Mouse (Mus musculus): ENCODE measurements around the gene Nek8. TPM values are rescaled to one million over a fixed set of nuclear protein-coding genes. Genes with fewer than 3 reads are reported as not detected.

Gene Nek8
- polyA plus RNA-seq, 1 experiment = not detected

DNA sequence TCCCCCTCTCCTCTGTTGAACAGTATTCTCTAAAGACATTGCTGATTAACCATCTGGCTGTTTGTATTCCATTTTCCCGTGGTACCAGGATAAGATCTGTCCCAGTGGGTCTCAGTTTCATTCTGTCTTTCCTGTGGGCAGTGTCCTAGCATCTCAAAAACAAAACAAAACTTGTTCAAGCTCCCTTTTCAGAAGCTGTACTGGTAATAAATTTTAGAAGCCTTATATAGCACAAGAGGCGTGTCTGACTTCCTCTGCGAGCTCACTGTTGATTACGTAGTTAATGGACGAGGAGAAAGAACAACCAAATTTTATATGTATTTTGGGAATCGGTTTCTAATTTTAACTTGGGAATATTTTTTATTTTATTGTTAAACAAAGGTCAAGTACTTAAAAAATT lies 50.8 kb downstream of the Nek8 start:
- H3K4me1 ChIP-seq (ENCODE audit: control insufficient read depth, insufficient read depth, low read length) = peaks cover 9% of the 10 kb centered on the region; the same call in 1 of the 2 replicates
- TF ChIP-seq CTCF (IDR thresholded peaks at IDR 0.05; ENCODE audit: insufficient read depth, low read depth, low read length) (no peak), POLR2A (IDR thresholded peaks at IDR 0.05; ENCODE audit: insufficient read depth, low read depth, low read length) (no peak)
- no peak overlapping the region for H3K4me3 ChIP-seq (ENCODE audit: insufficient read depth, low read depth, low read length)
- 47% methylated on average over 6 of the region's 6 CpGs for WGBS
- no peak overlapping the region for H3K27ac ChIP-seq (ENCODE audit: insufficient read depth, low read depth, low read length)

DNA sequence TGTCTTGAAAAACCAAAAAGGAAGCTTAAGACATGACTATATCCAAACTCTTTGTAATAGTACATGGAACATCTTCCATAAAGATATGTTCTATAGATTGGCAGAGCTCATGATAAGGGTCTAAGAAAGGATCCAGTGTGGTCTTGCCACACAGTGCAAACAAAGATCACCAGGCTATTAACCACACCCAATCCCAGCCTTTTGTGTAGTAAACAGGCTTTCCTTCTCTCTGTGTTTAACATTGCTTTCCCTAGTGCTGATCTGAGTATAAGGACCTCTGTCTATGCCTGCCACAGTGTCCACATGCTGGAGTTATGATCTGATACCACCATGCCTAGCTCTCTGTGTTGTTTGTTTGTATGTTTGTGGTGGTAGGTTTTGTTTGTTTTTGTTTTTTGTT lies 52.7 kb downstream of the Nek8 start:
- TF ChIP-seq CTCF (IDR thresholded peaks at IDR 0.05; ENCODE audit: insufficient read depth, low read depth, low read length) = no peak
- TF ChIP-seq POLR2A (IDR thresholded peaks at IDR 0.05; ENCODE audit: insufficient read depth, low read depth, low read length) = no peak
- Histone ChIP-seq H3K4me3 (ENCODE audit: insufficient read depth, low read depth, low read length) (no peak overlapping the region), H3K4me1 (ENCODE audit: control insufficient read depth, insufficient read depth, low read length) (peaks cover 8% of the 10 kb centered on the region; the same call in 1 of the 2 replicates)

DNA sequence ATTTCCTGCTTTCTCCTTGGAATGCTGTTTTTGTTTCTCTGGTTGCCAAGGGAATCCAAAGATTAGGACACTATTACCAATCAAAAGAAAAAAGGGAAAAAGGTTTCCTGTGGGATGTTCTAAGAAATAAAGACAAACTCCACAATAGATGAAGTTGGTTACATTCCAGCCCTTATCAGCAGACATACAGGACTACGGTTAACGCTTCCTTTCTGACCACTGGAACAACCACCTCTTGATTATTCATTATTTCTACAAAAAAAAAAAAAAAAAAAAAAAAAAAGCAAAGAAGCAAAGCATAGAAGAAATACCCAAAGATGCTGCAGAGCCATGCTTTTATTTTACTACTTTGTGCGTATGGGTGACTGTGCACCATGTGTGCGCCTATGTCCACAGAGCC lies 53.7 kb downstream of the Nek8 start:
- no peak overlapping the region for H3K4me3 ChIP-seq (ENCODE audit: insufficient read depth, low read depth, low read length)
- peaks cover 8% of the 10 kb centered on the region; the same call in 1 of the 2 replicates for H3K4me1 ChIP-seq (ENCODE audit: control insufficient read depth, insufficient read depth, low read length)
- TF ChIP-seq POLR2A (IDR thresholded peaks at IDR 0.05; ENCODE audit: insufficient read depth, low read depth, low read length) (no peak), CTCF (IDR thresholded peaks at IDR 0.05; ENCODE audit: insufficient read depth, low read depth, low read length) (no peak)
- 88% methylated on average over 4 of the region's 4 CpGs for WGBS
- no peak overlapping the region for H3K27ac ChIP-seq (ENCODE audit: insufficient read depth, low read depth, low read length)

More for the DNA sequence above, 52.7 kb downstream of the Nek8 start:
- no peak overlapping the region for H3K27ac ChIP-seq (ENCODE audit: insufficient read depth, low read depth, low read length)

DNA sequence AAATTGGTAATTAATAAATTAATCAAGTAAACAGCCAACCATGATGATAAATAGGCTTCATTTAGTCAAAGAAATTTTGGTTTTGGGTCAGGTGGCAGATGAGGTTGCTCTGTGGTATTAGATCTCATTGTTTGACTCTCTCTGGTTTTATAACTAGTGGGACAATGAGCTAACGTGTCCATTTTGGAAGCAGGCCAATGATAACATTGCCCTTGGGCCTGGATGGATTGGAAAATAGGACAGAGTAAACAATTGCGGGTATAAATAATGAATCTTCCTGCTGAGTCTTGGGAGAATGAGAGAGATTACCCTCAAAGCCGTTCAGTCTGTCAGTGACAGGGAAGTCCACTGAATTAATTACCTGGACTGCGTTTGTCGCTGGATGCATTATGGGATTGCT lies 55.3 kb downstream of the Nek8 start:
- 69% methylated on average over 5 of the region's 5 CpGs for WGBS
- no peak overlapping the region for H3K27ac ChIP-seq (ENCODE audit: insufficient read depth, low read depth, low read length)
- H3K4me1 ChIP-seq (ENCODE audit: control insufficient read depth, insufficient read depth, low read length) = peaks cover 5% of the 10 kb centered on the region; the same call in 1 of the 2 replicates
- H3K4me3 ChIP-seq (ENCODE audit: insufficient read depth, low read depth, low read length) = no peak overlapping the region
- no peak for TF ChIP-seq CTCF (IDR thresholded peaks at IDR 0.05; ENCODE audit: insufficient read depth, low read depth, low read length)
- TF ChIP-seq POLR2A (IDR thresholded peaks at IDR 0.05; ENCODE audit: insufficient read depth, low read depth, low read length) = no peak

DNA sequence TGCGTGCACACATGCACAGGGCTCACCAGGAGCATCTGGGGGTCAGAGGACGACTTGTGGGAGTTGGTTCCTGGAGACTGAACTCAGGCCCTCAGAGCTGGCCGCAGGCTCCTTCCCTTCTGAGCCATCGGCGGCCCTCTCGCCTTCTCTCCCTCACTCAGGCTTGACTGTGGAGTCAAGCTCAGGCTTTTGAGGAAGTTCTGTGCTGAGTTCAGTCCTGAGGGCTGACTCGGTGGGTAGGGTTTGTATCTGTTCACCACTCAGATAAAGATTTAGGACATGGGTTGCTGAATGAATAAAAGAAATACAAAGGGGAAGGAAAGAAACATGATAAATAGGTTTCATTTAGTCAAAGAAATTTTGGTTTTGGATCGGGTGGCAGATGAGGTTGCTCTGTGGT lies 56.6 kb downstream of the Nek8 start:
- no peak for TF ChIP-seq CTCF (IDR thresholded peaks at IDR 0.05; ENCODE audit: insufficient read depth, low read depth, low read length)
- Histone ChIP-seq H3K4me3 (ENCODE audit: insufficient read depth, low read depth, low read length) (no peak overlapping the region), H3K4me1 (ENCODE audit: control insufficient read depth, insufficient read depth, low read length) (peaks cover 4% of the 10 kb centered on the region; the same call in 1 of the 2 replicates), H3K27ac (ENCODE audit: insufficient read depth, low read depth, low read length) (no peak overlapping the region)
- 87% methylated on average over 8 of the region's 8 CpGs for WGBS

DNA sequence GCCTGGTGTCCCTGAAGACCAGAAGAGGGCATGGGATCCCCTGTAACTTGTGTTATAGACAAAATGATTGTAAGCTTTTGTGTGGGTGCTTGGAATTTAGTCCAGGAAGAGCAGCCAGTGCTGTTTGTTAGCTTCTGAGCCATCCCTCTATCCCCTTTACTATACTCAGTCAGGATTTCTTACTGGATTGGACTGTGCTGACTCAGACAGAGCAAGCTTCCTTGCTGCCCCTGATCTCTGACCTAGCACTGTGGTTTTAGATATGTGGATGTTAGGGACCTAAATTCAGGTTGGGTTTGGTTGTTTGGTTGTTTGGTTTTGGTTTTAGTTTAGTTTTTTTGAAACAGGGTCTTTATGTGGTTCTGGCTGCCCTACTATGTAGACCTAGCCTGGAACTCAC lies 58.0 kb downstream of the Nek8 start:
- TF ChIP-seq POLR2A (IDR thresholded peaks at IDR 0.05; ENCODE audit: insufficient read depth, low read depth, low read length) (no peak), CTCF (IDR thresholded peaks at IDR 0.05; ENCODE audit: insufficient read depth, low read depth, low read length) (no peak)
- Histone ChIP-seq H3K4me3 (ENCODE audit: insufficient read depth, low read depth, low read length) (no peak overlapping the region), H3K4me1 (ENCODE audit: control insufficient read depth, insufficient read depth, low read length) (peaks cover 5% of the 10 kb centered on the region), H3K27ac (ENCODE audit: insufficient read depth, low read depth, low read length) (no peak overlapping the region)

DNA sequence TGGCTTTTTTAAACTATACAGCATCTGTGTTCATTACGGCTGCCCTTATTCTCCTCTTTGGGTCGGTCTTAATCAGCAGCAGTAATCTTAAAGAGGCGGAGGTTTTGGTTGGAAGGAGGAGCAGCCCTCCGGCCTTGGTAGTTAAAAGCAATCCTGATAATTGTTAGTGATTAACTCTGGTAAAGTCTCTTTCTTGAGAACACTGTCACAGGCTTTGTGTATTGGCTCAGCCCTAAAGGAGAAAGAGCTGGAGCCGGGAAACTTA lies 60.4 kb downstream of the Nek8 start:
- peak overlapping the region; percentile 93; the same call in 1 of the 2 replicates for H3K27ac ChIP-seq (ENCODE audit: insufficient read depth, low read depth, low read length)

More for the DNA sequence above, 60.4 kb downstream of the Nek8 start:
- TF ChIP-seq CTCF (IDR thresholded peaks at IDR 0.05; ENCODE audit: insufficient read depth, low read depth, low read length) = no peak
- TF ChIP-seq POLR2A (IDR thresholded peaks at IDR 0.05; ENCODE audit: insufficient read depth, low read depth, low read length) = no peak
- peaks cover 10% of the 10 kb centered on the region for H3K4me1 ChIP-seq (ENCODE audit: control insufficient read depth, insufficient read depth, low read length)
- 6% methylated on average over 5 of the region's 5 CpGs for WGBS
- peak overlapping the region; percentile 97 for H3K4me3 ChIP-seq (ENCODE audit: insufficient read depth, low read depth, low read length)

Other genes starting within 250 kb of the Nek8 start
- gene Sez6, start 245.9 kb downstream of the Nek8 start, polyA plus RNA-seq (2012; ENCODE audit: insufficient read depth, insufficient read length, low replicate concordance, missing spikeins) = 109 TPM in 1 of 2 replicates, not detected in the other
- 389 TPM in 1 of 2 replicates, not detected in the other for gene Phf12, start 193.9 kb downstream of the Nek8 start, polyA plus RNA-seq (2012; ENCODE audit: insufficient read depth, insufficient read length, low replicate concordance, missing spikeins)
- not detected in 2 replicates for gene Dhrs13, start 144.4 kb downstream of the Nek8 start, polyA plus RNA-seq (2012; ENCODE audit: insufficient read depth, insufficient read length, low replicate concordance, missing spikeins)
- gene Flot2, start 138.7 kb downstream of the Nek8 start, polyA plus RNA-seq (2012; ENCODE audit: insufficient read depth, insufficient read length, low replicate concordance, missing spikeins) = not detected in 2 replicates
- not detected in 2 replicates for gene Eral1, start 96.3 kb downstream of the Nek8 start, polyA plus RNA-seq (2012; ENCODE audit: insufficient read depth, insufficient read length, low replicate concordance, missing spikeins)
- not detected in 2 replicates for gene Fam222b, start 82.0 kb downstream of the Nek8 start, polyA plus RNA-seq (2012; ENCODE audit: insufficient read depth, insufficient read length, low replicate concordance, missing spikeins)
- not detected in 2 replicates for gene Traf4, start 11.1 kb downstream of the Nek8 start, polyA plus RNA-seq (2012; ENCODE audit: insufficient read depth, insufficient read length, low replicate concordance, missing spikeins)
- gene Tlcd1, start within 50 bp of the Nek8 start, polyA plus RNA-seq (2012; ENCODE audit: insufficient read depth, insufficient read length, low replicate concordance, missing spikeins) = not detected in 2 replicates
- gene Rpl23a, start 6.9 kb upstream of the Nek8 start, polyA plus RNA-seq (2012; ENCODE audit: insufficient read depth, insufficient read length, low replicate concordance, missing spikeins) = 1,288 TPM in 1 of 2 replicates, not detected in the other
- not detected in 2 replicates for gene Rab34, start 11.8 kb upstream of the Nek8 start, polyA plus RNA-seq (2012; ENCODE audit: insufficient read depth, insufficient read length, low replicate concordance, missing spikeins)
- not detected in 2 replicates for gene Proca1, start 16.7 kb upstream of the Nek8 start, polyA plus RNA-seq (2012; ENCODE audit: insufficient read depth, insufficient read length, low replicate concordance, missing spikeins)
- not detected in 2 replicates for gene Sdf2, start 69.1 kb upstream of the Nek8 start, polyA plus RNA-seq (2012; ENCODE audit: insufficient read depth, insufficient read length, low replicate concordance, missing spikeins)
- gene Supt6, start 69.3 kb upstream of the Nek8 start, polyA plus RNA-seq (2012; ENCODE audit: insufficient read depth, insufficient read length, low replicate concordance, missing spikeins) = 62.3 TPM in 1 of 2 replicates, not detected in the other
- gene 2610507B11Rik, start 85.1 kb upstream of the Nek8 start, polyA plus RNA-seq (2012; ENCODE audit: insufficient read depth, insufficient read length, low replicate concordance, missing spikeins) = 122 and 503 TPM in 2 replicates
- not detected in 2 replicates for gene BC030499, start 114.2 kb upstream of the Nek8 start, polyA plus RNA-seq (2012; ENCODE audit: insufficient read depth, insufficient read length, low replicate concordance, missing spikeins)
- not detected in 2 replicates for gene Spag5, start 124.9 kb upstream of the Nek8 start, polyA plus RNA-seq (2012; ENCODE audit: insufficient read depth, insufficient read length, low replicate concordance, missing spikeins)
- 410 and 562 TPM in 2 replicates for gene Aldoc, start 146.3 kb upstream of the Nek8 start, polyA plus RNA-seq (2012; ENCODE audit: insufficient read depth, insufficient read length, low replicate concordance, missing spikeins)
- not detected in 2 replicates for gene Pigs, start 151.7 kb upstream of the Nek8 start, polyA plus RNA-seq (2012; ENCODE audit: insufficient read depth, insufficient read length, low replicate concordance, missing spikeins)
- gene Unc119, start 166.8 kb upstream of the Nek8 start, polyA plus RNA-seq (2012; ENCODE audit: insufficient read depth, insufficient read length, low replicate concordance, missing spikeins) = not detected in 2 replicates
- gene Foxn1, start 209.9 kb upstream of the Nek8 start, polyA plus RNA-seq (2012; ENCODE audit: insufficient read depth, insufficient read length, low replicate concordance, missing spikeins) = not detected in 2 replicates
- not detected in 2 replicates for gene Slc13a2, start 245.5 kb upstream of the Nek8 start, polyA plus RNA-seq (2012; ENCODE audit: insufficient read depth, insufficient read length, low replicate concordance, missing spikeins)